Mouse (Mus musculus) forebrain, postnatal 0 days (tissue): Measurements from ENCODE around the gene Emp2. TPM values are rescaled to one million over a fixed set of nuclear protein-coding genes. Genes with fewer than 3 reads are reported as not detected.

Experiments
- ATAC-seq: fragments of 200-750 bp; cut with Nextera tagmentation; 2 replicates; pipeline ENCODE4 v1.8.0; 2017; ENCODE audit warnings: mild to moderate bottlenecking, moderate library complexity
- DNase-seq: peaks from one replicate; pipeline ENCODE4 v3.0.0-alpha.2; 2015
- H3K27ac ChIP-seq: fragments of 300-500 bp; sonication (generic); 2 replicates; pipeline ENCODE4 v1.5.1; 2014; ENCODE audit warnings: low read depth, mild to moderate bottlenecking, antibody characterized with exemption, low read length, moderate library complexity, mixed read lengths
- H3K27me3 ChIP-seq: fragments of 300-500 bp; sonication (generic); 2 replicates; pipeline ENCODE4 v1.6.1; 2014; ENCODE audit warnings: mild to moderate bottlenecking, low read length, mixed read lengths; ENCODE audit not compliant: insufficient read depth
- H3K36me3 ChIP-seq: fragments of 300-500 bp; sonication (generic); 2 replicates; pipeline ENCODE4 v1.6.1; 2014; ENCODE audit warnings: mild to moderate bottlenecking, moderate library complexity; ENCODE audit not compliant: insufficient read depth
- H3K4me1 ChIP-seq: fragments of 300-500 bp; sonication (generic); 2 replicates; pipeline ENCODE4 v1.6.1; 2014; ENCODE audit warnings: antibody characterized with exemption; ENCODE audit not compliant: insufficient read depth
- H3K4me2 ChIP-seq: fragments of 300-500 bp; sonication (generic); 2 replicates; pipeline ENCODE4 v1.6.1; 2014; ENCODE audit warnings: low read depth, mild to moderate bottlenecking, moderate library complexity
- H3K4me3 ChIP-seq: fragments of 300-500 bp; sonication (generic); 2 replicates; pipeline ENCODE4 v1.5.1; 2014; ENCODE audit warnings: low read depth, low read length, mixed read lengths
- H3K9ac ChIP-seq: fragments of 300-500 bp; sonication (generic); 2 replicates; pipeline ENCODE4 v1.6.1; 2014; ENCODE audit warnings: mild to moderate bottlenecking
- H3K9me3 ChIP-seq: fragments of 300-500 bp; sonication (generic); 2 replicates; pipeline ENCODE4 v1.6.1; 2016; ENCODE audit warnings: low read length
- CTCF ChIP-seq: sonication (generic); IDR thresholded peaks from 2 replicates; pipeline ENCODE4 v1.5.1; 2016; ENCODE audit warnings: antibody characterized with exemption, control low read depth, low read depth
- WGBS: fragments of 180-500 bp; shearing (Covaris S2); extraction: QIAGEN DNeasy Blood & Tissue Kit; methylation state at CpG from one replicate; pipeline ENCODE4 v1.1.7; 2014; 5-methylcytosine and 5-hydroxymethylcytosine counted together
- polyA plus RNA-seq: library from polyadenylated mRNA; unstranded; fragments of >200 nt; fragmentation: Nextera tagmentation; extraction: Ambion mirVana; gene quantifications from 2 replicates; pipeline ENCODE4 v1.2.1, GENCODE M21; 2015
- total RNA-seq: library from RNA; depleted of rRNA; stranded (reverse); fragments of >200 nt; gene quantifications from 2 replicates; pipeline ENCODE4 v1.2.3, GENCODE M21; 2014

Gene Emp2
- total and polyA plus RNA-seq, 2 experiments from 2014 or later = 12.1 to 18.5 TPM

GRCm38 (mm10) chr16:10301337-10301736 lies 12.4 kb downstream of the Emp2 start:
- no peak overlapping the region for H3K4me3 ChIP-seq
- H3K36me3 ChIP-seq = no peaks in the 10 kb centered on the region
- no peak overlapping the region for H3K9ac ChIP-seq
- H3K27ac ChIP-seq = no peak overlapping the region
- H3K4me2 ChIP-seq = no peak overlapping the region
- H3K4me1 ChIP-seq = no peaks in the 10 kb centered on the region
- TF ChIP-seq CTCF = no peak
- H3K9me3 ChIP-seq = no peaks in the 10 kb centered on the region
- no peak for ATAC-seq
- 92% methylated on average over 3 of the region's 3 CpGs for WGBS
- no peaks in the 10 kb centered on the region for H3K27me3 ChIP-seq
- DNase-seq = no peak

GRCm38 (mm10) chr16:10300231-10301186 lies 13.3 kb downstream of the Emp2 start:
- H3K4me2 ChIP-seq = no peak overlapping the region
- no peaks in the 10 kb centered on the region for H3K4me1 ChIP-seq
- no peaks in the 10 kb centered on the region for H3K27me3 ChIP-seq
- no peaks in the 10 kb centered on the region for H3K36me3 ChIP-seq
- no peak overlapping the region for H3K9ac ChIP-seq
- no peak for TF ChIP-seq CTCF
- 76% methylated on average over 3 of the region's 3 CpGs for WGBS
- ATAC-seq = no peak
- no peak overlapping the region for H3K4me3 ChIP-seq
- H3K27ac ChIP-seq = no peak overlapping the region
- no peaks in the 10 kb centered on the region for H3K9me3 ChIP-seq
- no peak for DNase-seq

- no peak for TF ChIP-seq CTCF
- H3K4me3 ChIP-seq = no peak overlapping the region
- no peaks in the 10 kb centered on the region for H3K9me3 ChIP-seq
- DNase-seq (no peak), ATAC-seq (no peak)
- WGBS = 35% methylated on average over 8 of the region's 8 CpGs
- H3K9ac ChIP-seq = no peak overlapping the region
- no peaks in the 10 kb centered on the region for H3K4me1 ChIP-seq
- H3K27me3 ChIP-seq = no peaks in the 10 kb centered on the region
- H3K4me2 ChIP-seq = no peak overlapping the region
- no peak overlapping the region for H3K27ac ChIP-seq
- H3K36me3 ChIP-seq = no peaks in the 10 kb centered on the region
Measured at GRCm38 (mm10) chr16:10299637-10300036, 14.1 kb downstream of the Emp2 start.

- Histone ChIP-seq H3K9me3 (no peaks in the 10 kb centered on the region), H3K4me1 (no peaks in the 10 kb centered on the region), H3K4me3 (no peak overlapping the region), H3K9ac (no peak overlapping the region), H3K36me3 (no peaks in the 10 kb centered on the region), H3K27ac (no peak overlapping the region), H3K27me3 (no peaks in the 10 kb centered on the region), H3K4me2 (no peak overlapping the region)
- 65% methylated on average over 10 of the region's 10 CpGs for WGBS
- no peak for TF ChIP-seq CTCF
- ATAC-seq (no peak; the same call in 1 of the 2 replicates), DNase-seq (no peak)
Measured at GRCm38 (mm10) chr16:10297696-10298644, 15.8 kb downstream of the Emp2 start.

GRCm38 (mm10) chr16:10288115-10288514 lies 25.7 kb downstream of the Emp2 start:
- WGBS = 85% methylated on average over 6 of the region's 6 CpGs
- DNase-seq (no peak), ATAC-seq (no peak)
- Histone ChIP-seq H3K4me3 (no peak overlapping the region), H3K4me1 (no peaks in the 10 kb centered on the region), H3K4me2 (no peak overlapping the region), H3K36me3 (no peaks in the 10 kb centered on the region), H3K9ac (no peak overlapping the region), H3K9me3 (no peaks in the 10 kb centered on the region), H3K27me3 (no peaks in the 10 kb centered on the region), H3K27ac (no peak overlapping the region)
- TF ChIP-seq CTCF = no peak

- no peaks in the 10 kb centered on the region for H3K4me1 ChIP-seq
- WGBS = 81% methylated on average over 9 of the region's 9 CpGs
- H3K27ac ChIP-seq = no peak overlapping the region
- no peak overlapping the region for H3K4me3 ChIP-seq
- no peak for TF ChIP-seq CTCF
- no peaks in the 10 kb centered on the region for H3K9me3 ChIP-seq
- no peak overlapping the region for H3K4me2 ChIP-seq
- no peak overlapping the region for H3K9ac ChIP-seq
- no peaks in the 10 kb centered on the region for H3K27me3 ChIP-seq
- H3K36me3 ChIP-seq = no peaks in the 10 kb centered on the region
- DNase-seq (no peak), ATAC-seq (no peak)
Measured at GRCm38 (mm10) chr16:10286513-10287268, 27.1 kb downstream of the Emp2 start.
